Mouse (Mus musculus): ENCODE measurements around the gene Pak2. TPM values are rescaled to one million over a fixed set of nuclear protein-coding genes. Genes with fewer than 3 reads are reported as not detected.
"Not testable (repeated sequence)": the region's sequence is repeated elsewhere in the genome, so short reads cannot be mapped to it uniquely, and the experiment has no call there.

Gene Pak2
- total RNA-seq, 2 experiments from 2014 or later: 29.2 to 29.7 TPM

GRCm38 (mm10) chr16:32077648-32078407 is 1.3 kb downstream of the Pak2 start:
- no peak for TF ChIP-seq CTCF (conservative IDR thresholded peaks at IDR 0.05)
- peak overlapping the region; percentile 90; the same call in 1 of the 2 replicates for H3K27ac ChIP-seq
- no peak for DNase-seq (ENCODE audit: low spot score in 2 of 2)
- H3K4me3 ChIP-seq: peak overlapping the region; percentile 70

- no peak for DNase-seq (ENCODE audit: low spot score in 2 of 2)
- no peak overlapping the region for H3K4me3 ChIP-seq
- H3K27ac ChIP-seq: no peak overlapping the region
- TF ChIP-seq CTCF (conservative IDR thresholded peaks at IDR 0.05): no peak
Observed at GRCm38 (mm10) chr16:32076406-32076805, 2.7 kb downstream of the Pak2 start.

GRCm38 (mm10) chr16:32075762-32076161 is 3.4 kb downstream of the Pak2 start:
- H3K27ac ChIP-seq: no peak overlapping the region
- TF ChIP-seq CTCF (conservative IDR thresholded peaks at IDR 0.05): no peak
- DNase-seq (ENCODE audit: low spot score in 2 of 2): no peak
- no peak overlapping the region for H3K4me3 ChIP-seq

GRCm38 (mm10) chr16:32070070-32070469 is 9.1 kb downstream of the Pak2 start:
- H3K4me3 ChIP-seq; DNase-seq (ENCODE audit: low spot score in 2 of 2); H3K27ac ChIP-seq: not testable (repeated sequence)

GRCm38 (mm10) chr16:32068389-32069300 is 10.5 kb downstream of the Pak2 start:
- no peak for TF ChIP-seq CTCF (conservative IDR thresholded peaks at IDR 0.05)
- H3K27ac ChIP-seq: no peak overlapping the region
- no peak for DNase-seq (ENCODE audit: low spot score in 2 of 2)
- no peak overlapping the region for H3K4me3 ChIP-seq

- Histone ChIP-seq H3K27ac (no peak overlapping the region), H3K4me3 (no peak overlapping the region)
- no peak for DNase-seq (ENCODE audit: low spot score in 2 of 2)
- no peak for TF ChIP-seq CTCF (conservative IDR thresholded peaks at IDR 0.05)
Observed at GRCm38 (mm10) chr16:32066899-32067298, 12.2 kb downstream of the Pak2 start.

- no peak for TF ChIP-seq CTCF (conservative IDR thresholded peaks at IDR 0.05)
- DNase-seq (ENCODE audit: low spot score in 2 of 2): no peak
- H3K27ac ChIP-seq: 0 out of 2 replicates have a peak overlapping the region, but pooled peaks have one; percentile 3
- H3K4me3 ChIP-seq: no peak overlapping the region
Observed at GRCm38 (mm10) chr16:32063900-32064299, 15.2 kb downstream of the Pak2 start.

- no peak overlapping the region for H3K27ac ChIP-seq
- no peak for DNase-seq (ENCODE audit: low spot score in 2 of 2)
- H3K4me3 ChIP-seq: no peak overlapping the region
- no peak for TF ChIP-seq CTCF (conservative IDR thresholded peaks at IDR 0.05)
Observed at GRCm38 (mm10) chr16:32062226-32062625, 16.9 kb downstream of the Pak2 start.

GRCm38 (mm10) chr16:32059840-32060523 is 19.2 kb downstream of the Pak2 start:
- no peak for TF ChIP-seq CTCF (conservative IDR thresholded peaks at IDR 0.05)
- H3K27ac ChIP-seq: no peak overlapping the region
- DNase-seq (ENCODE audit: low spot score in 2 of 2): no peak
- H3K4me3 ChIP-seq: no peak overlapping the region

GRCm38 (mm10) chr16:32058817-32059216 is 20.3 kb downstream of the Pak2 start:
- Histone ChIP-seq H3K27ac (no peak overlapping the region), H3K4me3 (no peak overlapping the region)
- no peak for TF ChIP-seq CTCF (conservative IDR thresholded peaks at IDR 0.05)
- DNase-seq (ENCODE audit: low spot score in 2 of 2): no peak

GRCm38 (mm10) chr16:32042367-32042766 is 36.8 kb downstream of the Pak2 start:
- DNase-seq (ENCODE audit: low spot score in 2 of 2): no peak
- TF ChIP-seq CTCF (conservative IDR thresholded peaks at IDR 0.05): peak; percentile 70
- Histone ChIP-seq H3K4me3 (no peak overlapping the region), H3K27ac (no peak overlapping the region)

GRCm38 (mm10) chr16:32019678-32020077 is 59.5 kb downstream of the Pak2 start:
- DNase-seq (ENCODE audit: low spot score in 2 of 2): no peak
- Histone ChIP-seq H3K4me3 (no peak overlapping the region), H3K27ac (no peak overlapping the region)
- TF ChIP-seq CTCF (conservative IDR thresholded peaks at IDR 0.05): no peak

- no peak for DNase-seq (ENCODE audit: low spot score in 2 of 2)
- no peak for TF ChIP-seq CTCF (conservative IDR thresholded peaks at IDR 0.05)
- peak overlapping the region; percentile 53; the same call in 1 of the 2 replicates for H3K27ac ChIP-seq
- H3K4me3 ChIP-seq: no peak overlapping the region
Observed at GRCm38 (mm10) chr16:32010330-32010729, 68.8 kb downstream of the Pak2 start.

All from layer of hippocampus, adult 2 months (tissue).